In genomic region chr11:67135532-67135931, GRCm38 (mm10) we compare ENCODE assay signal across 30 mouse cellular contexts. TPM values are rescaled to one million over a fixed set of nuclear protein-coding genes. Genes with fewer than 3 reads are reported as not detected.
"Had no signal": no experiment of that assay in that cellular context is flagged by ENCODE, and none has a peak within 500 bp of the region (broad histone marks: within the 10 kb centered on the region; RNA-seq: fewer than 3 reads in every experiment).

No protein-coding gene starts in this region.

- H3K4me3 ChIP-seq: embryonic facial prominence, embryonic 10.5 days; embryonic facial prominence, embryonic 12.5 days; embryonic facial prominence, embryonic 13.5 days; embryonic facial prominence, embryonic 15.5 days; erythroblast, embryonic 14.5 days; forebrain, embryonic 10.5 days; forebrain, embryonic 12.5 days; forebrain, embryonic 13.5 days; forebrain, embryonic 15.5 days; gastrocnemius, adult 2 months; heart, adult 2 months had no signal

- H3K9ac ChIP-seq: embryonic facial prominence, embryonic 12.5 days; embryonic facial prominence, embryonic 13.5 days; embryonic facial prominence, embryonic 15.5 days; forebrain, embryonic 12.5 days; forebrain, embryonic 13.5 days; forebrain, embryonic 15.5 days; forebrain, postnatal 0 days had no signal

- H3K36me3 ChIP-seq: embryonic facial prominence, embryonic 10.5 days; embryonic facial prominence, embryonic 12.5 days; embryonic facial prominence, embryonic 13.5 days; embryonic facial prominence, embryonic 15.5 days; forebrain, embryonic 10.5 days; forebrain, embryonic 12.5 days; forebrain, embryonic 15.5 days had no signal

- H3K4me2 ChIP-seq: embryonic facial prominence, embryonic 12.5 days; embryonic facial prominence, embryonic 13.5 days; embryonic facial prominence, embryonic 15.5 days; forebrain, embryonic 12.5 days; forebrain, embryonic 13.5 days; forebrain, embryonic 15.5 days had no signal

- H3K4me1 ChIP-seq: embryonic facial prominence, embryonic 12.5 days; embryonic facial prominence, embryonic 13.5 days; embryonic facial prominence, embryonic 15.5 days; forebrain, embryonic 10.5 days; forebrain, embryonic 12.5 days; forebrain, embryonic 13.5 days; forebrain, embryonic 15.5 days had no signal

- H3K27me3 ChIP-seq: embryonic facial prominence, embryonic 12.5 days; embryonic facial prominence, embryonic 13.5 days; embryonic facial prominence, embryonic 15.5 days; forebrain, embryonic 12.5 days; forebrain, embryonic 13.5 days; forebrain, embryonic 15.5 days had no signal

- H3K9me3 ChIP-seq: embryonic facial prominence, embryonic 10.5 days; embryonic facial prominence, embryonic 12.5 days; embryonic facial prominence, embryonic 13.5 days; embryonic facial prominence, embryonic 15.5 days; forebrain, embryonic 10.5 days; forebrain, embryonic 12.5 days; forebrain, embryonic 13.5 days; forebrain, embryonic 15.5 days had no signal

- H3K27ac ChIP-seq: embryonic facial prominence, embryonic 10.5 days; embryonic facial prominence, embryonic 12.5 days; embryonic facial prominence, embryonic 13.5 days; embryonic facial prominence, embryonic 15.5 days; forebrain, embryonic 10.5 days; forebrain, embryonic 12.5 days; forebrain, embryonic 13.5 days; forebrain, embryonic 15.5 days; gastrocnemius, adult 2 months; heart, adult 2 months had no signal

- DNase-seq: cerebellum, adult 8-10 months; cerebellum, adult 9-10 months; cerebellum, adult 9-11 months; cerebellum, postnatal 10 days; cerebellum, postnatal 14 days; cerebellum, postnatal 25 days; cerebellum, postnatal 36 days; embryo, embryonic 11 days; forebrain, postnatal 0 days; gastrocnemius, adult 2 months; gastrocnemius, postnatal 10 days; gastrocnemius, postnatal 14 days; gastrocnemius, postnatal 25 days; gastrocnemius, postnatal 36 days; heart, adult 18-20 months; heart, adult 2 months had no signal

RNA-seq across cellular contexts. Expression of gene Myh2, which starts 35.3 kb away (rescaled TPM):
- total RNA-seq: common myeloid progenitor, adult 5-6 weeks; granulocyte monocyte progenitor cell, adult 5-6 weeks; heart, adult 18-20 months; heart, adult 2 months had no signal
- polyA plus RNA-seq: embryonic facial prominence, embryonic 11.5 days; erythroblast, embryonic 14.5 days; forebrain, embryonic 10.5 days; forebrain, embryonic 11.5 days; forebrain, embryonic 13.5 days; forebrain, embryonic 15.5 days; heart, adult 2 months had no signal

RNA-seq across cellular contexts. Expression of gene Myh3, which starts 57.4 kb away (rescaled TPM):
- total RNA-seq: common myeloid progenitor, adult 5-6 weeks; granulocyte monocyte progenitor cell, adult 5-6 weeks; heart, adult 2 months had no signal
- polyA plus RNA-seq: erythroblast, embryonic 14.5 days; gonadal fat pad, adult 2 months; heart, adult 2 months had no signal
